Mouse (Mus musculus) NIH3T3 (cell line): ENCODE results near the gene Acaca.

Experiments used
- DNase-seq: peaks from one replicate; pipeline ENCODE4 v3.0.0-alpha.2; 2012; ENCODE audit warnings: low read depth

The Acaca gene

DNA sequence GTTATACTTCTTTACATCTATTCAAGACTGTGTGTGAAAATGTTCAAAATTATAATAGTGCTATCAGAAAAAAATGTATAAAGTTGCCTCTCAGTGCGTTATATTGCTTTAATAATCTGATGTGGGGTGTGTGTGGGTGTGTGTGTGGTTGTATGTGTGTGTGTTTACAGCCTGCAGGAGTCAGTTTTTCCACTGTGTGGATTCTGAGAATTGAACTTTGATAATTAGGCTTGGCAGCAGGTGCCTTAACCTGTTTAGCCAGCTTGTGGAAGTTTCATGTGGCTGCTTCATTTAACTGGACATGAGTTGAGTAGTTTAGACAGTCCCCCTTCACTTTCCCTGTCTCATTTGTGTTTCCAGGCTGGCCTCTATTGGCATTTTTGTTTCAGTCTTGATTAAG, 117.9 kb downstream of the Acaca start:
- no peak for DNase-seq

DNA sequence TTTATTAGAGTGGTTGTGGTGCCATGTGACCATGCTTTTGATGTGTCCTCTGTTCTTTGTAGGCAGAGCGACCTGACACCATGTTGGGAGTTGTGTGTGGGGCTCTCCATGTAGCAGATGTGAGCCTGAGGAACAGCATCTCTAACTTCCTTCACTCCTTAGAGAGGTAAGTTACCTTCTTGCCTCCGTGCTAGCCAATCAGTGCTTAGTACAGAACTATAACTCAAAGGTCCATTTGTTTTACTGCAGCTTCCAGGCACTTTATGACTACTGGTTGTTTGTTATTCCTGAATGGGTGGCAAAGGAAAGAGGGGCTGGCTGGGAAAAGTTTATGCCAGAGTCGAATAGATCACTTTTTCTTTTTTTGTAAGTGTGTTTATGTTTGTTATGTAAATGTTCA, 121.7 kb downstream of the Acaca start:
- no peak for DNase-seq

DNA sequence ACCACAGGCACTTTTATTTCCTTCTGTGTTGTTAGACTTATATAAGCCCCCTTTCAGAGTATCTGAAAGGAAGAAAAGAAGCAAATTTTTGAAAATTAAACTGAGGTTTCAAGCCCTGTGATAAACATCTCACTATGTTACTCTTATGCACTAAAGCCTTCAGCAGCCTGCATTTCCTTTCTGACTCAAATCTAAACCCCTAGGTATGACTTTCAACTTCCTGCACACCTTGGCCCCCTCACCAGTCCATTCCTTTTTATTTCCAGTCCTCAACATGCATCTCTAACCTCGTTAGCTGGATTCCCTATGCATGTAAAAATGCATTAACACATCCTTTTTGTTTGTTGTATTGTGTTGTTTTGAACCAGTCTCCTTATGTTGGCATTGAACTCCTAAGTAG, 123.0 kb downstream of the Acaca start:
- DNase-seq, result no peak

DNA sequence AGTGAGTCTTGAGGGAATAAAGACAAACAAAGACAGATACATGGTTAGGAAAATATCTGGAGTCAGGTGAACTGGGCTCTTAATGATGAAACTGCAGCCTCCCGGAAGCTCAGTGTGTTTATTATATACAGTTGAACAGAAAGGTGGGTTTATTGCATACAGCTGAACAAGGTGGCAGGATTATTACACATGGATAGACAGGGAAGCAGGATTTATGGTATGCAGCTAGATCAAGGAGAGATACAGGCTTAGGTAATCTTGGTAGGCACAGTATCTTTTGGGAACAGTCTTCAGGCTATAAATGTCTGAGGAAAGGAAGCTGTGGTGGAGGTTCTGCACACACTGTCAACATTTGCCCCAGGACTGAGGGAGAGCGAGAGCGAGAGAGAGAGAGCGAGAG, 126.4 kb downstream of the Acaca start:
- no peak for DNase-seq

DNA sequence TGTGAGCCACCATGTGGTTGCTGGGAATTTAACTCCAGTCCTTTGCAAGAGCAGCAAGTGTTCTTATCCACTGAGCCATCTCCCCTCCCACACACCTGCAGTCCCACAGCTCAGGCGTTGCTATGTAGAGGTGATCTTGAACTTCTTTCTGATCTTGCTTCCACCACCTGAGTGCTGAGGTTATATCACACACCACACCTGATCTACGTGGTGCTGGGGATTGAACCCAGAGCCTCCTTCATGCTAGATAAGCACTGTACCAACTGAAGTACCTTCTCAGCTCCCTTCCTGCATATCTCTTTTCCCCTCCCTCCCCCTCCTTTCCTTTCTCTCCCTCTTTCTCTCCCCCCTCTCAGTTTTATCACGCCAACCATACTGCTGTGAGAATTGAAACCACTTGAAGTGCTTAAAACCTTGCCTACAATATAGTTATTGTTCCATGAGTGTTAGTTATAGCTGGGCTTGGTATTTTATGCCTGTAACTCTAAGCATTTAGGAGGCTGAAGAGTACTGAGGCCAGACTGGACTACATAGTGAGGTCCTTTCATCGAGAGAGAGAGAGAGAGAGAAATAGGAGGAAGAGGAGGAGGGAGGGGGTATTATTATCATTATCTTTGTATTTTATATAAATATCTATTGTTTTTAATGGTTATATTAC, 128.7 kb downstream of the Acaca start:
- no peak for DNase-seq

DNA sequence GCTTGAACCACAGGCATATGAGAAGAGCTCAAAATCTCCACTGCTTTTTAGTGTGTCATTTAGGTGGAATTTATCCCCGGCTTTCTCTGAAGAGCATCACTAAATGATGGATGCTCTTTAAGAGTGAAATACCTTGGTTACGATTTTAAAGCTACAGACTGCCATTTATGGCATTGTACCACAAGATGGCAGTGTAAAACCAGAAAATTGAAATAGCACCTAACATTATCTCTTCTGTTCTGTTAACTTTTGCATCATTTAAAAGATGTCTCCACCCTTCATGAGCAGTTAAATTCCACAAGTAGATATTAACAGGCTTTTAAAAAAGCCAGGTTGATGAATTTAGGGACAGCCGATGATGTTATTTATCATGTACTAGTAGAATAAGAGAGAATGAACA, 135.0 kb downstream of the Acaca start:
- DNase-seq, result peak; percentile 68

DNA sequence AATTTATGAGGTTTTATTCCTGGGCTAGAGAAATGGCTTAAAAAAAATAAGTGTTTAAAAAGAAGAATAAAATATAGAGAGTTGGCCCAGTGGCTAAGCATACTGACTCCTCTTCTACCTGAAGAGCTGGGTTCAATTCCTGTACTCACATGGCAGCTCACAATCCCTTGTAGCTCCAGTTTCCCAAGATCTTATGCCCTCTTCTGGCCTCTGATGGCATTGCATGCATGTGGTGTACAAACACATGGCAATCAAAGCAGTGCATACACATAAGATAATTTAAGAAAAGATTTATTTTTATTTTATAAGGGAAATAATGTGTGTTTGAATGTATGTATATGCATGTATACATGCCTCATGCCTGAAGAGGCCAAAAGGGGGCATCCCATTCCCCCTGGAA, 138.6 kb downstream of the Acaca start:
- DNase-seq, result peak; percentile 34

DNA sequence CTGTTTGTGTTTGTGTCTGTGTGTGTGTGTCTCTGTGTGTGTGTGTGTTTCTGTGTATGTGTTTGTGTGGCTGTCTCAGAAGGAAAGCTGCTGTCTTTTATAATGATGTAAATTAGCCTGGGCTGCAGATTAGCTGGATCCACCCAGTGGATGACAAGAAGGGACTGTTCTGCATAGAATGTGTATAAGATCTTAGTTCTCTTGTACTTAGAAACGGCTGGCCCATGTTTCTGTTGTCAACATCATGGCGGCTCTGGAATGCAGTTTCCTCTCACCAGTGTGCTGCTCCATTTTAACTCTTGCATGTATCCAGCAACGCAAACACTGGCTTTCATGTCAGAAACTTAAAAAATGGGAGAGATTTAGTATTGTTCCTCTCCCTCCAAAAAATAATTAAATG, 141.0 kb downstream of the Acaca start:
- no peak for DNase-seq

DNA sequence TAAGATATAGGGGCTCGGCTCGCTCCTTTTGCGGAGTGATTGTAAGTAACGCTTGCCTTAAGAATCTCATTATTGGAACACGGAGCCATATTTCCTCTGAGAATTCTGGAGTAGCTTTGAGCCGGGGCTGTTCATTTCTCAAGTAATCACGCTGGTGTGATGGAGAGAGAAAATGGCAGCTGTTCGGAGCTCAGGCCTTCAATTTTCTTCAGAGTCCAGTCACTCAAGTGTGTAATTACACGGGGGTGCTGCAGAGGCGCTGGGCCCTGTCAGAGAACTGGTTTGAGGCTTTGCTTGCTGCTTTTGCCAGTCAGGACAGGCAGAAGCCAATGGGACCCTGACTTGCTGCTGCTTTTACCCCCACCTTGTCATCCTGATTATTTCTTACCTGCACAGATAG, 142.5 kb downstream of the Acaca start:
- no peak for DNase-seq

DNA sequence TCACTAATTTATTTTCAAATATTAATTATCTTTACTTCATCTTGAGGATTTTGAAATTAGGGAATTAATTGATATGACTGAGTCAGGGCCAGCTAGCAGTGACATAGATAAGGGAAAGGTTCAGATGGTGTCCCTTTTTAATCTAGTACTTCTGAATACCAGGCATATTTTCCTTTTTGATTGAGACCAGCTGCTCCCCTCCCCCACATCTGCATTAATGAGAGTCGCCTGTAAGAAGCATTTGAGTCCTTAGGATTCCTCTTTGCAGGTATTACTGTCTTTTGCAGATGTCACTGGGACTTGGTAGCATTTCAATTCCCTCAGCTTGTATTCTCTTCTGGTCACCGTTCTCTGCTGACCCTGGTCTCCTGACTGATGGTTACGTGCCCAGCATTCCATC, 143.1 kb downstream of the Acaca start:
- DNase-seq, result no peak

DNA sequence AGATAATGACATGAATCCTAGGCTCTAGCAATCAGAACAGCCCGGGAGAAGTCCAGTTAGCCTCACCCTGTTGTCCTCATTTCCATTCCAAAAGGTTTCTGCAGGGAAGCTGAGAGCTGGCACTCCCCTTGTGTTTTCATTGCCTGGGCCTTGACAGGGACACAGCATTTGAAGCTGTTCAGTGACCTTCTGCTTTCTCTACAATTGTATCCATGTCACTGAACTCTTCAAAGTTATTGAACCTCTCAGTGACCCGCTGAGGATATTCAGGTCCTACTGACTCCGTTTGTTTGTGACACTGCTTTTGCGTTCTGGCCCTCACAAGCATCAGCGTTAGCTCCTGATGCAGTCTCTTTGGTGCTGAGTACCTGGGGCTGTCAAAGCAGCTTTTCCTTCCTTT, 147.5 kb downstream of the Acaca start:
- no peak for DNase-seq

DNA sequence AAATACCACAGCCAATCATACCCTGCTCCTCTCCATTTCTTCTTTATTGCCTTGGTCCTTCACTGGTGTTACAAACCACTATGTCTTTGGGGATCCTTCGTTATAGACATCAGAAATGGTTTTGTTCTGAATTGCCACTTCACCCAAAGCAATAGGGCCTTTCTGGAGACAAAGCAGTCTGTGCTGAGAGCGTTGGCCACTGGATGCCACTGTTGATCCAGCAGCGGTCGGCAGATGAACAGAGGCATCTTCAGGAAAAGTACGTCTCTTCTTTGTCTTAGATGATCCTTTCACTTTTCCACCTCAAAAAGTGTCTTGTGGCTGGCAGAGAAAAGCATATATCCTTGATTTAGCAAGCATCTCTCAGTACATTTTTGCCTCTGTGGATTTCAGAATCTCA, 151.8 kb downstream of the Acaca start:
- DNase-seq, result peak; percentile 10

DNA sequence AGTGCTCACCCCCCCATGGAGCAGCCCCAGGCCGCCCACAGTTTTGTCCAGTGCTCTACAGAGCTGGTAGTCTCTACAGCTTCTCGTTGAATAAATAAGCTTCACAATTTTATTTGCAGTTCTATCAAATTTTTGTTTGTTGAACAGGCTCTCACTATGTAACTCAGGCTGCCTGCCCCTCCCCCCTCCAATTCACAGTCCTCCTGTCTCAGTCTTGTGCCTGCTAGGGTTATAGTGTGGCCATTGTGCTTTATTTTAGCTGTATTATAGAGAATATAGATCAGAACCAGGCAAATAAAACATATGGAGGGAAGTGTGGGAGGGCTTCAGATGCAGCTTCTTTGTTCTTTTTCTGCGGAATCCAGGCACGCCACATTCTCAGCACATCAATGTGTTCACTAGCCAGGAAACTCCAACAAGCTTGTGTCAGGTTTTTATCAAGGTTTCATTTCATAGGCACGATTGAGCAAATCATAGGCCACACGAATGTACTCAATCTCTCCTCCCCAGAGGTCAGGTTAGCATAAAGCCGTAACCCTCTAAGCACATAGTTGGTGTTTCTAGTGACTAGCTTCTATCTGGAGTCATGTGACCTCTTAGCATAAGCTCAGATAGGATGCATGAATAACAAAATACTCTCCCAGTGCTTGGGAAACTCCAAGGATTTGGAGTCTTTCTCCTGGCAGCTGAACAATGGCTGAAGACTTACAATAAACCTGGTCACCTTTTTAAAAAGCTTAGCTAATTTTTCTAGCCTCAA, 153.7 kb downstream of the Acaca start:
- no peak for DNase-seq

DNA sequence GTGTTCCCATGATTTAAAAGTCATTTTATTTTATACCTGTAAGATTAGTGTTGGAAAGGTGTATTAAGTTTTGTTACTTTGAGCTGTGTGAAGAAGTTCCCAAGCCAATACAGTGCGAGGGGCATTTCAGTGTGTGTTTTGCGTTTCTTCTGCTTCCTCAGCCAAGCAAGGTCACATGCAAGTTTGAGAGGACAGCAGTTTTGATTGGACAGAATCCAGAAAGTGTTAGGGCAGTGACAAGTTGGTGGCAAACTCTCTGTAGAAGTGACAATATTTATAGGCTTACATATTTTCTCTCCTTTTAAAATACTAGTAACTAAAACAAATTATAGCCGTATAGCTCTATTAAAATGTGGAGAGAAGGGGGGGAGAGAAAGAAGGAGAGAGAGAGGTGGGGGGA, 161.3 kb downstream of the Acaca start:
- no peak for DNase-seq

DNA sequence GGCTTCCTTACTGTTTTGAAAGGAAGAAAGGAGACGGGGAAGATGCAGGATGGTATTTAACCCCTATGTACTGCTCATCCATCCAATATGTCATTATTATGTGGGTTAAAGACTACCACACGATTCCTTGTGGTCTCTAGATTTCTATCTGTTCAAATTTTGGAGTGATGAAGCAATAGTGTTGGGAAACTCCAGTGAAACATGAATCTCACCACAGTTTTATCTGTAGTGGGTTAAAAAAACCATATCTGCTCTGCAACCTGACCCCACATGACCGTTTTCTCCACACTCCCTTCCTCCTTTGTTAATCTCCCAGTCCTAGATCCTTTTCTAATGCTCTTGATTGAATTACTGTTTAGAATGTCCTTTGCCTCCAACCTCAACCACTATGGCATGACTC, 163.1 kb downstream of the Acaca start:
- DNase-seq, result no peak

DNA sequence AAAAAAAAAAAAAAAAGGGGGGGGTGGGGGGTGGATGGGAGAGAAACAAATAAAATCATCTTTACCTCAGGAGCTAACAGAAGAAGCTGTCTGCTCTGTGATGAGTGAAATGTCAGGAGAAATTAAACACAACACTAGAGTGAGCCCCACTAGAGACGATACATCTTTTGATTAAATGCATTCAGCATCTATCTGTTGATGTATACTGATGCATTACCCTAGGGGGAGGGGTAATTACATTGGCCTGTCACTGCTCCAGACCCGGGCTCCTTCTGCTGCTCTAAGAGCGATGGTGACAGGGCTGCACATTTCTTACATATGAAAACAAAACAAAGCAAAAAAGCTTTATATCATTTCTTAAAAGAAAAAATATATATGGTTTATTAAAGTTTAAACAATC, 163.8 kb downstream of the Acaca start:
- no peak for DNase-seq

DNA sequence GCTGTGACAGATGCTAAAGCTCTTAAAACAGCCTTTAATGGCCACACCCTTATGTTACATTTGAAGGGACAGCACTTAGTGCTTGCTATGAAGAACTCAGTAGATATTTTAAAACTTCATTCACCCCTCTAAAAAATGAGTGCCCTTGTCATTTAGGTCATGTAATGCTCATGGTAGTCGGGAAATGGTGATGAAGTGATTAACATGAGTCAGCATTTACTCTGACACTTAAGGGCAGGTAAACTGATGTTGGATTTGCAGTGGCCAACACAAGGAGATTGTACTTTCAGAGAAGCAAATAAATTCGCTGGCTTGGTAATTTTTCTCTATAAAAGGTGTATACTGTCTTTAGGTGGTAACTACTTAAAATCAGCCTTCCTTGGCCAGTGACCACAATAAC, 166.9 kb downstream of the Acaca start:
- no peak for DNase-seq

DNA sequence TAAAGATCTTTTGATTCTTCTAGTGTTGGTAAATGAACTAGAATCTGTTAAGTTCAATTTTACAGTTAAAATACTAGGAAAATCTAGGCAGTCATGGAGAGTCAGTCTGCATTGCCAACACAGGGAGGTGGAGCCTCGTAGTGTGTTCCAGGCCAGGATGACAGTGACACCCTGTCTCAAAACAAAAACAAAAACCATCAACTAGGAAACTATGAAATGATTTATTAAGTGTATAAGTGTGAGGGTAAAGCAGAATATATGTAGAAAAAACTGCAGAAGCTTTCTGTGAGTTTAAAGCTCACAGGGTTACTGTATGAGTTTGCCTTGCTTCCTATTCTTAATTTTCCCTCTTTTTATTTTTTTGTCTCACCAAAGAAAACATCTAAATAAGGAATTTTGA, 176.0 kb downstream of the Acaca start:
- no peak for DNase-seq

DNA sequence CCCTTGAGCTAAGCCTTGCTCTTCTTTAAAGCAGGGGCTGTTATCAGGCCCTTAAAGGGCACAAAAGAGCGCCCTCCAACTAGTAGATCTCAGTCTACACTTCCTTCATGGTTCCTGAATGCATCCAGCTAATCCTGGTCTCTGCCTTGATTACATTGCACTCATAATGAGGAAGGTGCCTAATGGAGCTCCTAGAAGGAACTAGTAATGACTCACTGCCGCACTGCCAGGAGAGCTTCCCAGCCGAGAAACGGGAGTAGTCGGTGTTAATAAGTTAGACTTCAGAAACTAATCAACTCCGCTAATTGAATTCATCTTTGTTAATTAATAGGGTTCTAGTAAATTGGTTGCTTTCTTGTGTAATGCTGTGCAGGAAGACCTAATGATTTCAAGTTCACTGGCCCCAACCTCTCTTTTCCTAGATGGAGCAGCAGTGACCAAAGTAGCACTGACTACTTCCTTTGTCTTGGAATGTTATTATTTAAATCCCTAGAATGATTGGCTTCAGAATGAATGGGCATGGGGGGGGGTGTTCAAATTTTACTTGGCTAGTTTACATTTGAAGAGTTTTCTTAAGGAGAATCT, 176.8 kb downstream of the Acaca start:
- DNase-seq, result no peak

DNA sequence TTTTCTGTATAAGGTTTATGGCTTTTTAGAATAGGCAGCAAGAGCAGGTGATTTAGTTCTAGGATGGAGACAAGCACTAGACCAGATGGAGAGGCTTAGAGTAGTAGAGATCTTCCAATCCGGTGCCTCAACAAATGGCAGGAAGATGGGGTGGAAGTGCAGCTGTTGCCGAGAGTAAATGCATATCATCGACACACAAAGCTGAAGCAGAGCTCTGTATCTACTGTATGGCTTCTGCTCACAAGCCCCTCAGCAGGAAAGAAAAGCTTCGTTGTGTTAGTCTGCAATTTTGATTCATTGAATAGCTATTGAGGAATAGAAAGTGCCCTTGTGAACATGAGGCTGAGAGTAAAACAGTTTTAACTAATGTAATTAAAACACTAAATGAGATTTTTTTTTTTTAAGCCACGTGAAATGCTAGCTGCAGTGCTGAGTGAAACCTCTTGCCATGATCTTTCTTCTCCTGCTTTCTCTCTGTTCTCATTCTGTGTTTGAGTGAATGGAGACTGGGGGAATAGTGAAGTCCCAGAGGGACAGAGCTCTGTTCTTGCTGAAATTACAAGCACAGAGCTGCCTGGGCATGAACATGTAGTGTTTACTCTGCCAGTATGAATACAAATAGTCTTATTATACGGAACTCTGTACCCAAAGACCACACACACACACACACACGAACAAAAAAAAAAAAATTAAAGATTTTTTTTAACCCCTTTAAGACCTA, 194.7 kb downstream of the Acaca start:
- no peak for DNase-seq

DNA sequence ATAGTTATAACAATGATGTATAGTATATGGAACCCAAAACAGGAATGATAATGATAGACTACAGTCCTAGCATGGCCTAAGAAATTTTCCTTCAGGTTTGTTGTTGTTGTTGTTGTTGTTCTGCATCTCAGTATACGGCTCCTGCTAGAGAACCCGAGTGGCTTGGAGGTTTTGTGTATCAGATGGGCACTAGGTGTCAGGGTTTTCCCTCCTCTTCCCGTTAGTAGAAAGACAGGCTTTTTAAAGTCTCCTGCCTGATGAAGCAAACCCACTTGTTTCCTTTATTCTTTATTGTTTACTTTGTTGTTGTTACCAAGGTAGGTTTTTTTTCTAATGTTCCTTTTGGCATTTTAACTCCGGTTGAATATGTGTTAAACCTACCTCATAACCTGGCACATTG, 197.6 kb downstream of the Acaca start:
- peak; percentile 4 for DNase-seq

DNA sequence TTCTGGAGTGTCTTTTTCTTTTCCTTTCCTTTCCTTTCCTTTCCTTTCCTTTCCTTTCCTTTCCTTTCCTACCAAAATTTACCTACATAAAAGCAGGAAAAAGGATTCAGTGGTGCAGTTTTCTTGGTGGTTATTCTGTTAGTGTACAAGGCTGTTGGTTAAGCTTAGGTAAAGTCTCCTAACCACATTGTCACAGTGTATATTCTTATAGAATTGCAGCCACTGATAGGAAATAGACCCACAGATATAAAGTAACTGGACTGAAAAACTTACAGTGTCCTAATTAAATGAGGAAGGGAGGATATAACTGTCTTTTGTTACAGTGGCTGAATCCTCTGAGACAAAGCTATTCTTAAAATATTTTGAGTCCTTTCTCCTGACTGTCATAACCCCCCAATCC, 202.9 kb downstream of the Acaca start:
- no peak for DNase-seq

DNA sequence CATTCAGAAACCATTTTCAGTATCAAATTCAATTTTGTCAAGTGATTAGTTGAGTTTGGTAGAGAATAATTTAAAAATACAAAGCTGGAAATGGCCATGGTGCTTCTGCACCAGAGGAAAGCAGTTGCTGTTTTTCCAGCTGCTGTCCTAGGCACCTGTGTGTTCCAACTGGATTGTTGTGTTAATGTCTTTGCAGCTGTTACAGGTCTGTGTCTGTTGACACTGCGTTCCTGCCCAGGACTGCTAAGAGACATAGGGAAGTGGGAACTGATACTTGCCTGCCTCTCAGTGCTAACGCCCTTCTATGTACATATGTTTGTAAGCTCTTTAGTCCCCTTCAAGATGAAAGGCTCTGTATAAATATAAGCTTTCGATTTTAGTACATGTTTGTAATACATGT, 203.4 kb downstream of the Acaca start:
- no peak for DNase-seq
